Mouse (Mus musculus): ENCODE measurements around the gene Ppp2r5b. TPM values are rescaled to one million over a fixed set of nuclear protein-coding genes. Genes with fewer than 3 reads are reported as not detected.

Ppp2r5b gene
- polyA plus RNA-seq, 1 experiment from 2014 or later: 27.6 TPM

DNA sequence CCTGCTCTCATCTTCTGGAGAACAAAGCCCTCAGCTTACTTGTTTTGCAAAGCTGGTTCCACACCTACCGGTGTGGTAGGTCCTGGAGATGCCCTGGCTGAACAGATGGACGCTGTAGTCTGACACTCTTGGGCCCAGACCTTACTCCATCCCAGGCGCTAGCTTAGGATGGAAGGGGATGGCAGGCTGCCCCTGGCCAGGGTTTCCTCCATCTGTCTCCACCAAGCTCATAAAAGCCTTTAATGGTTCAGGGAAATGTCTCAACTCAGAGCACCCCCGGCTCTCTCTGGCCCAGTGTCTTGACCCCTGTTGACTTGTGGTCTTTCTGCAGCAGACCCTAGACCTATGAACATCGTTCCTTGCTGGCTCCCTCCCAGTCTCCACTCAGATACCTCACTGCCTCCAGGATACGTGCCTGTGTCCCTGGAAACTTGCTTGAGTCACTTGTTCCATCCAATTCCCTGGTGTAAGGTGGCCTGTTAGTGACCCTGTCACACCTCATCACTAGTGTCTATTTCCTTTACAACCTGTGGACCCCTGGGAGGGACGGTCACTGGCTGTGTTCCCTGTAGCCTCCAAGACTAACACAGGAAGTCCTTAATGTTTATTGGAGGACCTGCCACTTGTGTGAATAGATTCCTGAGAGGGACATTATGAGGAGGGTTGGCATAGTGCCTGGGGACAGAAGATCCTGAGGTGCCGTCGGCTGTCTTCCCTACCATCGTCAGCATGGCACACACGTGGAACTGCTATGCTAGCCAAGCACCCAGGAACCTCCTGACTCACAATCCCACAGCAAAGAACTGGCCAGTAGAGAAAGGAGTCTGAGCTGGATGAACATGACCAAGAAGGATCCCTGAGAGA, 31.9 kb upstream of the Ppp2r5b start:
- no peak for ATAC-seq (replicated peaks; ENCODE audit: low FRiP score)
- no peak overlapping the region for H3K4me3 ChIP-seq (replicated peaks)
- WGBS: 21% methylated on average over 11 of the region's 11 CpGs
- H3K27ac ChIP-seq: no peak overlapping the region
- no peaks in the 10 kb centered on the region for H3K9me3 ChIP-seq (replicated peaks)
- H3K9ac ChIP-seq: 0 out of 2 replicates have a peak overlapping the region, but pooled peaks have one; percentile 1
- peaks cover 33% of the 10 kb centered on the region for H3K4me1 ChIP-seq
- H3K27me3 ChIP-seq: no peaks in the 10 kb centered on the region
- H3K36me3 ChIP-seq: peaks cover under 1% of the 10 kb centered on the region; the same call in 1 of the 2 replicates
- H3K4me2 ChIP-seq: no peak overlapping the region

GRCm38 (mm10) chr19:6265727-6266182, 30.1 kb upstream of the Ppp2r5b start:
- no peaks in the 10 kb centered on the region for H3K27me3 ChIP-seq
- peaks cover 28% of the 10 kb centered on the region for H3K4me1 ChIP-seq
- H3K4me2 ChIP-seq: no peak overlapping the region
- H3K9me3 ChIP-seq (replicated peaks): no peaks in the 10 kb centered on the region
- no peak overlapping the region for H3K27ac ChIP-seq
- no peak for ATAC-seq (replicated peaks; ENCODE audit: low FRiP score)
- H3K36me3 ChIP-seq: peaks cover 19% of the 10 kb centered on the region
- H3K4me3 ChIP-seq (replicated peaks): no peak overlapping the region
- whole genome bisulfite sequencing: 77% methylated on average over 6 of the region's 6 CpGs
- no peak overlapping the region for H3K9ac ChIP-seq

DNA sequence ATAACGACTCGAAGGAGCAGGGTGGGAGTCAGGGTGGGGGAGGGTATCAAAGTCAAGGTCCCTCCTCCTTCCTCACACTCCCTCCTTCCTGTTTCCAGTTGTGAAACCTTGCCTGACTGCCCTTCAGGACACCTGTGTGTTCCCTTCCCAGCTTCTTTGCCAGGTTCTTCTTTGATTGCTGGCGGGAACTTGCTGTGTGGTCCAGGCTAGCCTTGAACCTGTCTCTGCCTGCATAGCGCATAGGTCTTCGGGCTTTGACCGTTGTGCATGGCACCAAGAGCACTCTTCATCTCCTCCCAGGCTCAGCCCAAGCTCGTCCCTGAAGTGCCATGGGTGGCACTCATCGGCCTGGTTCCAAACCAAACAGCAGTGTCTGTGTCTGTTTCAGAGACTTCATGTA, 29.3 kb upstream of the Ppp2r5b start:
- 79% methylated on average over 8 of the region's 8 CpGs for WGBS
- Histone ChIP-seq H3K4me2 (no peak overlapping the region), H3K4me1 (peaks cover 28% of the 10 kb centered on the region), H3K27me3 (no peaks in the 10 kb centered on the region), H3K4me3 (replicated peaks) (no peak overlapping the region), H3K9ac (no peak overlapping the region), H3K27ac (no peak overlapping the region), H3K36me3 (peaks cover 27% of the 10 kb centered on the region), H3K9me3 (replicated peaks) (no peaks in the 10 kb centered on the region)
- no peak for ATAC-seq (replicated peaks; ENCODE audit: low FRiP score)

DNA sequence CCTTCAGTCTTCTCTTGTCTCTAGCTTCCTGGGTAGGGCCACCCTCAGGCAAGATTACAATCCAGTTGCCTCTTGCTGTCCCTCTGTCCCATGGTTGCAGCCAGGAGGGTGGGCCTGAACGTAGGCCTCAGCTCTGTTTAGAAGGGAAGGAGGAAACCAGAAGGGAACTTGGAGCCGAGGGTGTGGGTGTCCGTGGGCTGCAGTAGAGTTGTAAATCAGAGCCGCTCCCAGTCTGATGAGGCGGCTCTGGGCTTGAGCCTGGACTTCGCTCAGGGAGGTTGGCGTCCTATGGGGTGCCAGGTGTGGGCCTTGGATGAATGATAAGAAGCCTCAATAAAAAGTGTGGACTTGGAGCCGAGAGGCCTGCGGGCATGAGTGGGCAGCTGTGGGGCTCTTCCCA, 28.5 kb upstream of the Ppp2r5b start:
- H3K4me2 ChIP-seq: no peak overlapping the region
- peaks cover 32% of the 10 kb centered on the region for H3K36me3 ChIP-seq
- ATAC-seq (replicated peaks; ENCODE audit: low FRiP score): no peak
- no peak overlapping the region for H3K9ac ChIP-seq
- peaks cover 28% of the 10 kb centered on the region for H3K4me1 ChIP-seq
- H3K9me3 ChIP-seq (replicated peaks): no peaks in the 10 kb centered on the region
- H3K27ac ChIP-seq: peak overlapping the region; percentile 66
- H3K27me3 ChIP-seq: no peaks in the 10 kb centered on the region
- H3K4me3 ChIP-seq (replicated peaks): peak overlapping the region; percentile 6; the same call in 1 of the 2 replicates
- 32% methylated on average over 9 of the region's 9 CpGs for WGBS

DNA sequence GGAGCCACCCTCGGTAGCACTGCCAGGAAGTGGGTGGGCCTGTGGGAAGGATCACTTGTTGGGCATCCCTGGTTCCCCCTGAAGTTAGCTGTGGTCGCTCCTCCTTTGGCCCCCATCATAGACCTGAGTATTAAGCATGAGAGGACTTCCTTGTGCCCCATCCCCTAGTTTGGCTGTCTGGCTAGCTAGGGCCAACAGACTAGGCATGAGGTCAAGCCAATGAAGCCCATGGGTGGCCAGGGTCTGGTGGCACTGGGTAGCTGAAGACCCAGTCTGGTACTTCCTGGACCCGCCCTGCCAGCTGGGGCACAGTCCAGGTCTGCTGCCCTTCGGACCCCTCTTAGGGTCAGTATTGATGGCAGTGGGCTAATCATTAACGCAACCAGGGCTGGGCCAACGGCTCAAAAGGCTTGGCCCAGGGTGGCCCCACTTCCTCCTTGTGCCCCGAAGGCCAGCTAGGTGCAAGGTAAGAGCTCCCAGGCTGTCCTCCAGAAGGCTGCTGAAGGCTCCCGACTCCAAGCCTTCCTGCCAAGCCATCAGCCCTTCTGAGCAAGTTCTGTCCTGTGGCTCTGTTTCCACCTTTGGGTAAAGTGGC, 27.3 kb upstream of the Ppp2r5b start:
- ATAC-seq (replicated peaks; ENCODE audit: low FRiP score): 0 out of 2 replicates have a peak, but pooled peaks have one; percentile 33
- no peaks in the 10 kb centered on the region for H3K9me3 ChIP-seq (replicated peaks)
- peaks cover 22% of the 10 kb centered on the region for H3K4me1 ChIP-seq
- peak overlapping the region; percentile 6; the same call in 1 of the 2 replicates for H3K4me3 ChIP-seq (replicated peaks)
- H3K36me3 ChIP-seq: peaks cover 44% of the 10 kb centered on the region
- no peaks in the 10 kb centered on the region for H3K27me3 ChIP-seq
- H3K27ac ChIP-seq: peak overlapping the region; percentile 66
- 75% methylated on average over 8 of the region's 8 CpGs for WGBS
- H3K4me2 ChIP-seq: peak overlapping the region; percentile 14; the same call in 1 of the 2 replicates
- no peak overlapping the region for H3K9ac ChIP-seq

- Histone ChIP-seq H3K9ac (no peak overlapping the region), H3K27me3 (no peaks in the 10 kb centered on the region), H3K4me1 (peaks cover 21% of the 10 kb centered on the region), H3K4me2 (no peak overlapping the region), H3K4me3 (replicated peaks) (no peak overlapping the region), H3K9me3 (replicated peaks) (no peaks in the 10 kb centered on the region), H3K27ac (no peak overlapping the region), H3K36me3 (peaks cover 52% of the 10 kb centered on the region)
- WGBS: 66% methylated on average over 7 of the region's 7 CpGs
- no peak for ATAC-seq (replicated peaks; ENCODE audit: low FRiP score)
Observed at GRCm38 (mm10) chr19:6262222-6262621, 26.6 kb upstream of the Ppp2r5b start.

DNA sequence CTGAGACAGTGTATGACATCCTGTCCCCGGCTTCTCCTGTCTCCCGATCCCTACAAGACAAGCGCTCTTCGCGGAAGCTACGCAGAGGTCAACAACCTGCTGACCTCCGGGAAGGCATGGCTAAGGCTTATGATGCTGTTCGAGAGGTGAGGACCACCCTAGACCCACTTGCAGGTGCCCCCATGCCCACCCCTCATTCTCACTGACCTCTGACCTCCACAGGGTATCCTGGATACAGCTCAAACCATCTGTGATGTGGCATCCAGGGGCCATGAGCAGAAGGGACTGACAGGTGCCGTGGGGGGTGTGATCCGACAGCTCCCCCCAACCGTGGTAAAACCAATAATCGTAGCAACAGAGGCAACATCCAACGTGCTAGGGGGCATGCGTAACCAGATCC, 25.7 kb upstream of the Ppp2r5b start:
- H3K4me1 ChIP-seq: peaks cover 21% of the 10 kb centered on the region
- no peak overlapping the region for H3K27ac ChIP-seq
- peaks cover 60% of the 10 kb centered on the region for H3K36me3 ChIP-seq
- H3K4me2 ChIP-seq: no peak overlapping the region
- H3K9me3 ChIP-seq (replicated peaks): no peaks in the 10 kb centered on the region
- no peaks in the 10 kb centered on the region for H3K27me3 ChIP-seq
- 0 out of 2 replicates have a peak, but pooled peaks have one; percentile 23 for ATAC-seq (replicated peaks; ENCODE audit: low FRiP score)
- WGBS: 92% methylated on average over 14 of the region's 14 CpGs
- no peak overlapping the region for H3K4me3 ChIP-seq (replicated peaks)
- H3K9ac ChIP-seq: no peak overlapping the region

- H3K36me3 ChIP-seq: peaks cover 64% of the 10 kb centered on the region
- 83% methylated on average over 4 of the region's 4 CpGs for WGBS
- H3K4me3 ChIP-seq (replicated peaks): no peak overlapping the region
- no peaks in the 10 kb centered on the region for H3K27me3 ChIP-seq
- no peak overlapping the region for H3K9ac ChIP-seq
- peaks cover 21% of the 10 kb centered on the region for H3K4me1 ChIP-seq
- ATAC-seq (replicated peaks; ENCODE audit: low FRiP score): no peak
- no peaks in the 10 kb centered on the region for H3K9me3 ChIP-seq (replicated peaks)
- no peak overlapping the region for H3K4me2 ChIP-seq
- no peak overlapping the region for H3K27ac ChIP-seq
Observed at GRCm38 (mm10) chr19:6260946-6261345, 25.3 kb upstream of the Ppp2r5b start.

DNA sequence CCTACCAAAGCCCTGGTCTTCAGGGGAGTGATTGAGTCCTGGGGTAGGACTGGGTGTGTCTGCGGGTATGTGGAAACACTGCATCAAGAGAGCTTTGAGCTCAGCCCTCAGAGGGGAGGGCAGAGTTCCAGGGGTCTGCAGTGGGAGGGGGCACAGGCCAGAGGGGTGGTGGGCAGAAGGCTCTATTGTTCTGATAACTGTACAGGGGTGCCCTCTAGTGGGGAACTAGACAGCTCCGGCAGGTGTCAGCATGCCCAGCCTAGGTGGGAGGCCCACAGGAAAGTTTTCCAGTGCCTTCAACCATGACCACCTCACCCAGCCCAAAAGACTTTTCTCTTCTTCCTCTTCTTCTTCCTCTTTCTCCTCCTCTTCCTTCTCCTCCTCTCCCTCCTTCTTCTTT, 24.8 kb upstream of the Ppp2r5b start:
- H3K4me1 ChIP-seq: peaks cover 21% of the 10 kb centered on the region
- H3K36me3 ChIP-seq: peaks cover 69% of the 10 kb centered on the region

DNA sequence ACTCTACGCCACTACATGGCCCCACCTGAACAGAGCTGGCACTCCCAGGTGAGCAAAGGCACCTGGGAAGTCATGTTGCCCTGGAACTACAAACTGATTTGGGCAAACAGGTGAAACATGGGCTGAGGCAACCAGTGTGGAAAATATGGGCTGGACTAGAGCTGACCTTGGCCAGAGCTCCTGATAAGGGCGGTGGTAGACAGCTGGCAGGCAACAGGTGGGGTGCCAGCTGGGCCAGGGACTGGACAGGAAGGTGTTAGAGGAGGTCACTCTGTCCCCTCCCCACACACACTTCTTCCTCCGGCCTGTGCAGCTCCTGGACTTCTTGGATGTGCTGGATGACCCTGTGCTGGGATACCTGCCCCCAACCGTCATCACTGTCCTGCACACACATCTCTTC, 17.3 kb upstream of the Ppp2r5b start:
- no peak overlapping the region for H3K9ac ChIP-seq
- H3K27ac ChIP-seq: no peak overlapping the region
- 90% methylated on average over 4 of the region's 4 CpGs for WGBS
- no peak overlapping the region for H3K4me3 ChIP-seq (replicated peaks)
- no peaks in the 10 kb centered on the region for H3K27me3 ChIP-seq
- H3K9me3 ChIP-seq (replicated peaks): no peaks in the 10 kb centered on the region
- H3K36me3 ChIP-seq: peaks cover 90% of the 10 kb centered on the region
- no peak for ATAC-seq (replicated peaks; ENCODE audit: low FRiP score)
- H3K4me1 ChIP-seq: no peaks in the 10 kb centered on the region
- H3K4me2 ChIP-seq: no peak overlapping the region

More for the DNA sequence above, 24.8 kb upstream of the Ppp2r5b start:
- Histone ChIP-seq H3K27me3 (no peaks in the 10 kb centered on the region), H3K4me2 (no peak overlapping the region), H3K27ac (no peak overlapping the region), H3K9ac (no peak overlapping the region), H3K9me3 (replicated peaks) (no peaks in the 10 kb centered on the region), H3K4me3 (replicated peaks) (no peak overlapping the region)
- 59% methylated on average over 2 of the region's 2 CpGs for WGBS
- no peak for ATAC-seq (replicated peaks; ENCODE audit: low FRiP score)

DNA sequence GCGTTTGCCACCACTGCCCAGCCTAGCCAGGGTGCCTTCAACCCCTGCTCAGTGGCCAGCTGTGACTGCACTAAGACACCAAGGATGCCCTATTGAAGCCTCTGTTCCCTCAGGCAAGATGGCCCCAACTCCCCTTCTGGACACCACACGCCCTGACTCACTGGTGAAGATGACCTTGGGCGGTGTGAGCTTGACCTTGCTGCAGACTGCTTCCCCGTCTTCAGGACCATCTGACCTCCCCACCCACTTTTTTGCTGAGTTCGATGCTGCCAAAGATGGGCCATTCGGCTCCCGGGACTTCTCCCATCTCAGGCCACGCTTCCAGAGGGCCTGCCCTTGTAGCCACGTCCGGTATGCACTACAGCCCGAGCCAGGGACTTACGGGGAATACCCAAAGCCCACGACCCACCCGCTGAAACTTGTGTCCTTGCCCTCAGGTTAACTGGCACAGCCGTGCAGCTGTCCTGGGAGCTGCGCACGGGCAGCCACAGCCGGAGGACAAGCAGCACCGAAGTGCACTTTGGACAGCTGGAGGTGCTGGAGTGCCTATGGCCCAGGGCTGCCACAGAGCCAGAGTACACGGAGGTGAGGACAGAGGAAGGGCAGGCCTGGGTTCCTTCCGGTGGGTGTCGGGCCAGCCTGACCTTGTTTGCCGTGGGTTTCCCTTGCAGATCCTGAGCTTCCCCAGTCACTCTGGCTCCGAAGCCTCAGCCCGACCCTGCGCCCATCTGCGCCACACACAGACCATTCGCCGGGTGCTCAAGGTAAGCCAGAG, 12.0 kb upstream of the Ppp2r5b start:
- 90% methylated on average over 29 of the region's 29 CpGs for WGBS

GRCm38 (mm10) chr19:6245806-6246205, 10.1 kb upstream of the Ppp2r5b start:
- WGBS: 62% methylated on average over 1 of the region's 1 CpGs

More for the DNA sequence above, 12.0 kb upstream of the Ppp2r5b start:
- ATAC-seq (replicated peaks; ENCODE audit: low FRiP score): no peak
- H3K27ac ChIP-seq: no peak overlapping the region
- no peak overlapping the region for H3K9ac ChIP-seq
- H3K36me3 ChIP-seq: peaks cover 76% of the 10 kb centered on the region
- H3K4me1 ChIP-seq: peaks cover 9% of the 10 kb centered on the region
- H3K9me3 ChIP-seq (replicated peaks): no peaks in the 10 kb centered on the region
- H3K4me2 ChIP-seq: no peak overlapping the region
- no peak overlapping the region for H3K4me3 ChIP-seq (replicated peaks)
- no peaks in the 10 kb centered on the region for H3K27me3 ChIP-seq

More at GRCm38 (mm10) chr19:6245806-6246205, 10.1 kb upstream of the Ppp2r5b start:
- Histone ChIP-seq H3K4me1 (peaks cover 16% of the 10 kb centered on the region), H3K36me3 (peaks cover 57% of the 10 kb centered on the region), H3K4me3 (replicated peaks) (no peak overlapping the region), H3K27me3 (no peaks in the 10 kb centered on the region), H3K9me3 (replicated peaks) (no peaks in the 10 kb centered on the region), H3K9ac (no peak overlapping the region), H3K27ac (no peak overlapping the region), H3K4me2 (no peak overlapping the region)
- no peak for ATAC-seq (replicated peaks; ENCODE audit: low FRiP score)
